Mouse (Mus musculus): ENCODE measurements around the gene Phc2. TPM values are rescaled to one million over a fixed set of nuclear protein-coding genes. Genes with fewer than 3 reads are reported as not detected.

The Phc2 gene
- total and polyA plus RNA-seq, 3 experiments, result 23.7 to 65.5 TPM; not detected in 1

- no peaks in the 10 kb centered on the region for H3K27me3 ChIP-seq (ENCODE audit: control insufficient read depth in 1 of 2, insufficient read depth in 2 of 2, low read length in 2 of 2)
- H3K36me3 ChIP-seq (ENCODE audit: control insufficient read depth in 1 of 2, insufficient read depth in 2 of 2, low read length in 2 of 2), result peaks cover 0 to 8% of the 10 kb centered on the region in 2 experiments; a peak in 2 of 4 replicates
- H3K79me2 ChIP-seq (ENCODE audit: control insufficient read depth, insufficient read depth, low read length, poor library complexity), result peaks cover 5% of the 10 kb centered on the region; the same call in 1 of the 2 replicates
- H3K9me3 ChIP-seq (replicated peaks; ENCODE audit: insufficient read depth, low read length), result no peaks in the 10 kb centered on the region
- H3K4me1 ChIP-seq (ENCODE audit: control insufficient read depth in 1 of 2, insufficient read depth in 2 of 2, low read length in 2 of 2), result peaks cover 0 to 23% of the 10 kb centered on the region in 2 experiments; a peak in 3 of 4 replicates
- TF ChIP-seq ZC3H11A (IDR thresholded peaks at IDR 0.05; ENCODE audit: low read depth, low read length) (no peak), MYC (IDR thresholded peaks at IDR 0.05; ENCODE audit: low read depth, low read length) (no peak), HCFC1 (IDR thresholded peaks at IDR 0.05; ENCODE audit: low read depth, low read length) (no peak), BHLHE40 (IDR thresholded peaks at IDR 0.05; ENCODE audit: borderline replicate concordance, low read depth, low read length) (no peak), RCOR1 (IDR thresholded peaks at IDR 0.05; ENCODE audit: low read depth, low read length) (no peak), SMC3 (IDR thresholded peaks at IDR 0.05; ENCODE audit: low read depth, low read length) (no peak), JUND (IDR thresholded peaks at IDR 0.05; ENCODE audit: low read depth, low read length) (no peak), NRF1 (IDR thresholded peaks at IDR 0.05; ENCODE audit: insufficient read depth, low read depth, low read length, poor library complexity, severe bottlenecking) (no peak), EP300 (IDR thresholded peaks at IDR 0.05; ENCODE audit: low read depth in 1 of 2, low read length in 2 of 2) (no peak), KAT2A (conservative IDR thresholded peaks at IDR 0.05; ENCODE audit: low read depth, low read length) (no peak), POLR2A (IDR thresholded peaks at IDR 0.05; ENCODE audit: control insufficient read depth in 1 of 2, insufficient read depth in 1 of 2, low read depth in 1 of 2, low read length in 2 of 2, poor library complexity in 1 of 2) (no peak), USF2 (IDR thresholded peaks at IDR 0.05; ENCODE audit: borderline replicate concordance in 1 of 2, insufficient read depth in 1 of 2, low read depth in 1 of 2, low read length in 2 of 2) (no peak)
- H3K9ac ChIP-seq (ENCODE audit: control insufficient read depth, low read depth, low read length, poor library complexity, severe bottlenecking), result no peak overlapping the region
- no peak overlapping the region for H3K4me3 ChIP-seq (ENCODE audit: control insufficient read depth in 1 of 2, insufficient read depth in 1 of 2, low read depth in 2 of 2, low read length in 2 of 2)
- no peak overlapping the region for H3K27ac ChIP-seq (ENCODE audit: control insufficient read depth, low read depth, low read length)
- no peak for DNase-seq (ENCODE audit: low read depth, low spot score)
Observed at GRCm38 (mm10) chr4:128710286-128710685, 55.8 kb downstream of the Phc2 start.

- H3K4me1 ChIP-seq (ENCODE audit: control insufficient read depth in 1 of 2, insufficient read depth in 2 of 2, low read length in 2 of 2), result peaks cover 0 to 23% of the 10 kb centered on the region in 2 experiments; a peak in 3 of 4 replicates
- H3K4me3 ChIP-seq (ENCODE audit: control insufficient read depth in 1 of 2, insufficient read depth in 1 of 2, low read depth in 2 of 2, low read length in 2 of 2), result no peak overlapping the region
- H3K9me3 ChIP-seq (replicated peaks; ENCODE audit: insufficient read depth, low read length), result no peaks in the 10 kb centered on the region
- TF ChIP-seq MYB (IDR thresholded peaks at IDR 0.05; ENCODE audit: low read depth, low read length) (no peak), NELFE (IDR thresholded peaks at IDR 0.05; ENCODE audit: low read depth, low read length) (no peak), SMC3 (IDR thresholded peaks at IDR 0.05; ENCODE audit: low read depth, low read length) (no peak), MAX (IDR thresholded peaks at IDR 0.05; ENCODE audit: low read length) (no peak), POLR2AphosphoS2 (IDR thresholded peaks at IDR 0.05; ENCODE audit: low read length) (no peak), ZKSCAN1 (IDR thresholded peaks at IDR 0.05; ENCODE audit: low read depth, low read length) (no peak), CHD2 (IDR thresholded peaks at IDR 0.05; ENCODE audit: low read length) (no peak), USF2 (IDR thresholded peaks at IDR 0.05; ENCODE audit: borderline replicate concordance in 1 of 2, insufficient read depth in 1 of 2, low read depth in 1 of 2, low read length in 2 of 2) (no peak), KAT2A (conservative IDR thresholded peaks at IDR 0.05; ENCODE audit: low read depth, low read length) (no peak), MXI1 (IDR thresholded peaks at IDR 0.05; ENCODE audit: low read depth, low read length) (no peak), ZNF384 (IDR thresholded peaks at IDR 0.05; ENCODE audit: low read depth, low read length) (no peak), CTCF (IDR thresholded peaks at IDR 0.05 in 2 of 3, conservative IDR thresholded peaks at IDR 0.05 in 1 of 3; ENCODE audit: control insufficient read depth in 1 of 3, insufficient read depth in 1 of 3, low read depth in 2 of 3, low read length in 3 of 3, poor library complexity in 1 of 3, severe bottlenecking in 1 of 3) (no peak), GABPA (IDR thresholded peaks at IDR 0.05; ENCODE audit: low read depth, low read length) (no peak), ZMIZ1 (IDR thresholded peaks at IDR 0.05; ENCODE audit: low read depth, low read length) (no peak), E2F4 (IDR thresholded peaks at IDR 0.05; ENCODE audit: borderline replicate concordance, low read depth, low read length) (no peak)
- DNase-seq (ENCODE audit: low read depth, low spot score), result no peak
- no peak overlapping the region for H3K27ac ChIP-seq (ENCODE audit: control insufficient read depth, low read depth, low read length)
- peaks cover 0 to 8% of the 10 kb centered on the region in 2 experiments; a peak in 2 of 4 replicates for H3K36me3 ChIP-seq (ENCODE audit: control insufficient read depth in 1 of 2, insufficient read depth in 2 of 2, low read length in 2 of 2)
- peaks cover 5% of the 10 kb centered on the region; the same call in 1 of the 2 replicates for H3K79me2 ChIP-seq (ENCODE audit: control insufficient read depth, insufficient read depth, low read length, poor library complexity)
- H3K9ac ChIP-seq (ENCODE audit: control insufficient read depth, low read depth, low read length, poor library complexity, severe bottlenecking), result no peak overlapping the region; the same call in 1 of the 2 replicates
- H3K27me3 ChIP-seq (ENCODE audit: control insufficient read depth in 1 of 2, insufficient read depth in 2 of 2, low read length in 2 of 2), result no peaks in the 10 kb centered on the region
Observed at GRCm38 (mm10) chr4:128710800-128711199, 56.3 kb downstream of the Phc2 start.

All from MEL (cell line).